Mouse (Mus musculus) lung, adult 2 months (tissue): Measurements from ENCODE around the gene Lce1g. TPM values are rescaled to one million over a fixed set of nuclear protein-coding genes. Genes with fewer than 3 reads are reported as not detected.

Experiments used
- DNase-seq: peaks from one replicate; pipeline ENCODE4 v3.0.0; 2022
- H3K4me1 ChIP-seq: fragments of 200-500 bp; 2 replicates; pipeline ENCODE4 v1.6.1; 2011; ENCODE audit warnings: low read length; ENCODE audit not compliant: control insufficient read depth, insufficient read depth
- H3K4me3 ChIP-seq: fragments of 200-500 bp; replicated peaks from 2 replicates; pipeline ENCODE3; 2011; ENCODE audit warnings: low read depth, mild to moderate bottlenecking, control low read depth, low read length; ENCODE audit errors: extremely low read depth
- CTCF ChIP-seq: fragments of 200-500 bp; IDR thresholded peaks from 2 replicates; pipeline ENCODE4 v1.5.1; 2011; ENCODE audit warnings: mild to moderate bottlenecking, low read length, control low read depth; ENCODE audit not compliant: insufficient read depth
- POLR2A ChIP-seq: fragments of 200-500 bp; IDR thresholded peaks from 2 replicates; pipeline ENCODE4 v1.6.1; 2011; ENCODE audit warnings: low read depth, mild to moderate bottlenecking, control low read depth, low read length, borderline replicate concordance; ENCODE audit errors: extremely low read depth
- WGBS: fragments of 180-500 bp; shearing (Covaris S2); methylation state at CpG from one replicate; pipeline ENCODE4 v1.1.7; 2018; 5-methylcytosine and 5-hydroxymethylcytosine counted together
- polyA plus RNA-seq: library from polyadenylated mRNA; depleted of rRNA; stranded (reverse); fragments of >200 nt; gene quantifications from 2 replicates; pipeline ENCODE4 v1.2.3, GENCODE M21; 2012; rRNA removed

Lce1g gene
- polyA plus RNA-seq, result 23.0 TPM in 1 of 2 replicates, not detected in the other

- 82% methylated on average over 1 of the region's 1 CpGs for WGBS
- no peak within 1 kb of the TSS for H3K4me3 ChIP-seq
- DNase-seq, result no peak
- TF ChIP-seq POLR2A (no peak), CTCF (no peak)
- no peaks in the 10 kb centered on the region for H3K4me1 ChIP-seq
Measured at GRCm38 (mm10) chr3:92752238-92752637, at the start of gene Lce1g. Lce1g (minus strand) TSS chr3:92752338.

- H3K4me3 ChIP-seq, result no peak within 1 kb of the TSS
- H3K4me1 ChIP-seq, result no peaks in the 10 kb centered on the region
- WGBS, result 70% methylated on average over 1 of the region's 1 CpGs
- no peak for DNase-seq
- TF ChIP-seq POLR2A (no peak), CTCF (no peak)
Measured at GRCm38 (mm10) chr3:92790414-92790813, 38.3 kb upstream of the Lce1g start, which contains the start of gene Lce1j. Lce1j (minus strand) TSS chr3:92790514.

GRCm38 (mm10) chr3:92778799-92779198 lies 26.7 kb upstream of the Lce1g start, which contains the start of gene Lce1i:
Lce1i (minus strand) TSS chr3:92778899.
- no peak for DNase-seq
- TF ChIP-seq POLR2A, result no peak
- no peak for TF ChIP-seq CTCF
- no peak within 1 kb of the TSS for H3K4me3 ChIP-seq
- 63% methylated on average over 1 of the region's 1 CpGs for WGBS
- H3K4me1 ChIP-seq, result no peaks in the 10 kb centered on the region

- H3K4me1 ChIP-seq, result no peaks in the 10 kb centered on the region
- no peak overlapping the region for H3K4me3 ChIP-seq
- TF ChIP-seq CTCF (no peak), POLR2A (no peak)
- 20% methylated on average over 3 of the region's 3 CpGs for WGBS
- DNase-seq, result no peak
Measured at GRCm38 (mm10) chr3:92771573-92771972, 19.4 kb upstream of the Lce1g start.

GRCm38 (mm10) chr3:92764965-92765364 lies 12.8 kb upstream of the Lce1g start, which contains the start of gene Lce1h:
Lce1h (minus strand) TSS chr3:92765065.
- WGBS, result 87% methylated on average over 1 of the region's 1 CpGs
- no peak for DNase-seq
- TF ChIP-seq CTCF, result no peak
- no peak for TF ChIP-seq POLR2A
- no peaks in the 10 kb centered on the region for H3K4me1 ChIP-seq
- no peak within 1 kb of the TSS for H3K4me3 ChIP-seq

- DNase-seq, result no peak
- TF ChIP-seq CTCF (no peak), POLR2A (no peak)
- 36% methylated on average over 3 of the region's 3 CpGs for WGBS
- Histone ChIP-seq H3K4me1 (no peaks in the 10 kb centered on the region), H3K4me3 (no peak overlapping the region)
Measured at GRCm38 (mm10) chr3:92753197-92753596, 1.1 kb upstream of the Lce1g start.

- no peak for TF ChIP-seq POLR2A
- TF ChIP-seq CTCF, result no peak
- no peak for DNase-seq
- H3K4me1 ChIP-seq, result no peaks in the 10 kb centered on the region
- H3K4me3 ChIP-seq, result no peak within 1 kb of the TSS
- 62% methylated on average over 1 of the region's 1 CpGs for WGBS
Measured at GRCm38 (mm10) chr3:92738996-92739395, 13.1 kb downstream of the Lce1g start, which contains the start of gene Gm38119. Gm38119 (minus strand) TSS chr3:92739096.

- no peaks in the 10 kb centered on the region for H3K4me1 ChIP-seq
- WGBS, result 73% methylated on average over 5 of the region's 5 CpGs
- no peak for TF ChIP-seq POLR2A
- no peak for TF ChIP-seq CTCF
- H3K4me3 ChIP-seq, result no peak overlapping the region
- no peak for DNase-seq
Measured at GRCm38 (mm10) chr3:92722631-92723030, 29.5 kb downstream of the Lce1g start.

- H3K4me3 ChIP-seq, result no peak within 1 kb of the TSS
- no peaks in the 10 kb centered on the region for H3K4me1 ChIP-seq
- WGBS, result 69% methylated on average over 3 of the region's 3 CpGs
- TF ChIP-seq CTCF, result no peak
- no peak for TF ChIP-seq POLR2A
- DNase-seq, result no peak
Measured at GRCm38 (mm10) chr3:92720250-92720649, 31.9 kb downstream of the Lce1g start, which contains the start of gene Lce1f. Lce1f (minus strand) TSS chr3:92720350.

GRCm38 (mm10) chr3:92715122-92715521 lies 37.0 kb downstream of the Lce1g start:
- Histone ChIP-seq H3K4me3 (no peak overlapping the region), H3K4me1 (no peaks in the 10 kb centered on the region)
- no peak for TF ChIP-seq CTCF
- no peak for TF ChIP-seq POLR2A
- DNase-seq, result no peak
